Mouse (Mus musculus): ENCODE measurements around the gene Tpm1. TPM values are rescaled to one million over a fixed set of nuclear protein-coding genes. Genes with fewer than 3 reads are reported as not detected.

Gene Tpm1
- total RNA-seq (2021) = 100 to 1,000 TPM; 230 to 252 TPM
- long read RNA-seq, experiment 1, transcript Tpm1-206 (8 exons, 998 nt) = minor isoform, 8 of 132 reads
- long read RNA-seq, experiment 1, transcript Tpm1-207 (9 exons, 962 nt) = minor isoform, 9 of 132 reads
- long read RNA-seq, experiment 1, transcript Tpm1-209 (8 exons, 2,890 nt) = major isoform, 62 of 132 reads
- long read RNA-seq, experiment 1, transcript Tpm1-210 (9 exons, 1,054 nt) = minor isoform, 20 of 132 reads
- long read RNA-seq, experiment 1, partial matches to known transcripts = 2 of 132 reads
- long read RNA-seq, experiment 1, other reads (novel, unspliced or antisense) = 22 of 132 reads
- long read RNA-seq, experiment 2, transcript Tpm1-209 (8 exons, 2,890 nt) = major isoform, 58 of 146 reads
- long read RNA-seq, experiment 2, transcript Tpm1-206 (8 exons, 998 nt) = minor isoform, 18 of 146 reads
- long read RNA-seq, experiment 2, transcript Tpm1-207 (9 exons, 962 nt) = minor isoform, 14 of 146 reads
- long read RNA-seq, experiment 2, transcript Tpm1-210 (9 exons, 1,054 nt) = minor isoform, 22 of 146 reads
- long read RNA-seq, experiment 2, partial matches to known transcripts = 7 of 146 reads
- long read RNA-seq, experiment 2, other reads (novel, unspliced or antisense) = 10 of 146 reads

DNA sequence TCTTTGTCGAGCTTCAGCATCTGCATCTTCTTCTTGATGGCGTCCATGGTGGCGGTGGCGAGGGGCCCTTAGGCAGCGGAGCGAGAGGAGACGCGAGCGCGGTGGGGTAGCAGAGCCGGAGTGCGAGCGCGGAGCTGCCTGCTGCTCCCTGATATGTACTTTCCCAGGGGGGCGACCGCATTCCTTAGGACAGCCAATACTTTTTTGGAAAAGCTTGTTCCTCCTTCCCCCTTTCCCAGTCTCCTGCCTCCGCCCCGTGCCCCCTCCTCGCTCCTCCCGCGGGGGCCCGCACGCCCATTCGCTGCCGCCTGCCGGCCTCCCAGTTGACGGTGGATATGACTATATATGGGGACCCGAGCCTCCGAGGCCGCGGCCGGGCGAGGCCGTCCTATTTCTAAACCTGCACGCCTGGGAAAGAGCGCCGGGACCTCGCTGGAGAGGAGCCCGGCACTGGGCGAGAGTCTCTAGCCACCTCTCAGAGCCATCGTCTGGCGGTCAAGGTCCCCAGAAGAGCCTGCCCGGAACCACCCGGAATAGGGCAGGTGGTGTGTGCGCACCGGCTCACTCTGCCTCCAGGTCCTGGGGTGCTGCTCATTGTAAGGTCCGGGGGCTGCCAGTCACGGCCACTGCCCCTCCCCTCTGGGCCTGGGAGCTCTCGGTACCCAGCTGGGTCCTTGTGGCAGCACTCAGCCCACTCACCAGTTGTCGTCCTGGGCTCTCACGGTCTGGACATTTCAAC lies at the start of gene Tpm1:
TSS of gene Tpm1 (minus strand) at position 321 of the 739 bp plus-strand sequence.
- peak; percentile 57 to 64 for DNase-seq (ENCODE audit: low spot score in 2 of 2)

- DNase-seq (ENCODE audit: low spot score in 2 of 2) = no peak
These were observed 45.2 kb upstream of the Tpm1 start for GRCm38 (mm10) chr9:67094371-67094770.

DNA sequence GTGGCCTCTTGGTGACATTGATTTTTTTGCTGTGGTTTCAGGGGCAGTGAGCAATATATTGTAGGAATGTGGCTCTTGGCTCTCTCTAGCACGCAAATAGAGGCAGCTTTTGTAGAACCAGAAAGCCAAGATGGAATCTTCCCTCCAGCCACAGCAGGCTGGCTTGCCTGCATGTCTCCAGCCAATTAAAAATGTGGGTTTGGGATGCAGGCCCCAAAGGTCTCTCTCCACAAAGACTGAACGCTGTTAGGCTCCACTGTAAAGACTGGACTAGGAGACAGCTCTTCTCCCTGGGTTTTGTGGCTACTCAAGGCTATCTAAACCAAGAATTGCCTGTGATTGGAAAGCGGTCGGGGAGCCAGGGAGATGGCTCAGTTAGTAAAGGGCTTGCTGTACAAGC lies 43.0 kb upstream of the Tpm1 start:
- DNase-seq (ENCODE audit: low spot score in 2 of 2) = no peak

GRCm38 (mm10) chr9:67091598-67091997 lies 42.4 kb upstream of the Tpm1 start:
- DNase-seq (ENCODE audit: low spot score in 2 of 2) = no peak

GRCm38 (mm10) chr9:67091151-67091550 lies 41.9 kb upstream of the Tpm1 start:
- no peak for DNase-seq (ENCODE audit: low spot score in 2 of 2)

DNA sequence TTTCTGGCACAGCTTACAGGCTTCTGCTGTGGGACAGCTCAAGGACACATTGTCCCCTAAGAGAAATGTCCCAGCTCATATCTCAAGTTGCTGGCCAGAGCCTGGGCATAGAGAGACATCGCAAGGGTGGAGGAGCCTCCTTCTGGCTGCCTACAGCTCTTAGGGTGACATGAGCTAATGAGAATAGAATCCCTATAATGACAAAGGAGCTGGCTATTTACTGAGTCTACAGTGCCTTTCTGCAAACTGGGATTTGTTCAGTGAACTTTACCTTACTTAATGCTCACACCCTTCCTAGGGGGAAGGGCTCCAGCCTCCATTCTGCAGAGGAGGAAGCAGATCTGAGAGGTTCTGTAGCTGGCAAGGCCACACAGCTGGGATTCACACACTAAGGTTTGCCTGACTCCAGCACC lies 41.4 kb upstream of the Tpm1 start:
- DNase-seq (ENCODE audit: low spot score in 2 of 2) = no peak

DNA sequence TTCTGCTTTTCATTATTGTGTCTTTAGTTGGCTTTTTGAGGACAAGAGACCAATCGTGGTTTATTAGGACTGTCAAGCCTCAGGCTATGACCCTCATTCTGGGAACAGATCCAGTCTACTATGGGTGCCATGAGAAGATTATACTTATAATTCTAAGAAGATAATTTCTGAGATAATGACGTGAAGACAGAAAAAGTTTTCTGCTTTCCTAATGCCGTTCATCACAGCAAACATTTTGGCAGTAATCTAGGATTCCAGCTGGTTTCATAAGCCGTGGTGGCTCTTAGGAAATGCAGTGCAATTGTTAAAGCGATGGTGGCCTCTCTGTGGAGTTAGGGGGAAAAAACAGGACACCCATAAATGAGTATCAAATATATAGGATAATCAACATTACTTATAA lies 40.0 kb upstream of the Tpm1 start:
- no peak for DNase-seq (ENCODE audit: low spot score in 2 of 2)

GRCm38 (mm10) chr9:67083801-67084200 lies 34.6 kb upstream of the Tpm1 start:
- DNase-seq (ENCODE audit: low spot score in 2 of 2) = no peak

DNA sequence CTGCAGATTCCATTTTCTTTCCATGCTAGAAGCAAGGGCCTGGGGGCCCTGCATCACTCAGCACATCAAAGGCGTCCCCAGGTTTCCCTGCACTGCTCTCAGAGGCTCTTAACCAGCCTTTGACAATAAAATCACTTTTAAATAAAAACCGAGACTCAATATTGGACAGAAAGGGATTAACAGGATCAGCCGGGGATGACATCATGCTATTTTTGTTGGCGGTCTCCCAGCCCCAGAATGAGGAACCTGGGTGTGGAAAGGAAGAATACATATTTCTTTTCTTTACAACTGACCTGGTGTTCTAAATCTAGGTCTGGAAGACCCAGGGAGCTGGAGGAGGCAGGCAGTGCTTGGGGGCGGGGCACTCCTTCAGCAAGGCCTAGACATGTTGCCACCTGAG lies 32.5 kb upstream of the Tpm1 start:
- DNase-seq (ENCODE audit: low spot score in 2 of 2) = no peak

GRCm38 (mm10) chr9:67077658-67078319 lies 28.6 kb upstream of the Tpm1 start:
- no peak for DNase-seq (ENCODE audit: low spot score in 2 of 2)

DNA sequence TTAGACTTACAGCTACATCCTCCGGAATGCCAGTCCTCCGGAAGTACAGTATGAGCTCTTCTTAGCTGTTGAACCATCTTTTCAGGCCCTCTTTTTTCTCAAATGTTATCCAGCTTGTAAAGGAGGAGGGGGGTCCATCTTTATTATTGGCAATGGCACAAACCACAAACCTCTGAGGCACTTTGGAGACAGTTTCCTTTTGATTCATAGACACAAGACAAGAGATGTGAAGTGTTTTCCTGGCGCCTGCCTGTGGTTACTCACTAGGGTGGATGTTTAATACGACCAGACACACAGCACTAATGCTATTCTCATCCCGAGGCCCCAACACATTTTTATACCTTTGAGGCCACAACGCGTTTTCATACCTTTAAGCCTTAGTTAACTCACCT lies 28.1 kb upstream of the Tpm1 start:
- DNase-seq (ENCODE audit: low spot score in 2 of 2) = no peak

DNA sequence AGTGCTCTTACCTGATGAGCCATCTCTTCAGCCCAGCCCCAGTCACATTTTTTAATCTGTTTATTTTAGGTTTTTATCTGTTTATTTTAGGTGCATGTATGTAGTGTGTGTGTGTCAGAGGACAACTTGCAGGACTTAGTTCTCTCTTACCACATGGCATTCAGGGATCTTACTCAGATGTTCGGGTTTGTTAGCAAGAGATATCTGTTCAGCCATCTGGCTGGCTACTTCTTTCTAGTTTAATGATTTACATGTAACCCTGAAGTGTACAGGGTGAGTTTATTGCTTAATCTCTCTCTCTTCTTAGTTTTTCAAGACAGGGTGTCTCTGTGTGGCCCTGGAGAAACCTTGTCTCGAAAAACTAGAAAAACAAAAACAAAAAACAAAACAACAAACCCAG lies 23.0 kb upstream of the Tpm1 start:
- DNase-seq (ENCODE audit: low spot score in 2 of 2) = no peak

DNA sequence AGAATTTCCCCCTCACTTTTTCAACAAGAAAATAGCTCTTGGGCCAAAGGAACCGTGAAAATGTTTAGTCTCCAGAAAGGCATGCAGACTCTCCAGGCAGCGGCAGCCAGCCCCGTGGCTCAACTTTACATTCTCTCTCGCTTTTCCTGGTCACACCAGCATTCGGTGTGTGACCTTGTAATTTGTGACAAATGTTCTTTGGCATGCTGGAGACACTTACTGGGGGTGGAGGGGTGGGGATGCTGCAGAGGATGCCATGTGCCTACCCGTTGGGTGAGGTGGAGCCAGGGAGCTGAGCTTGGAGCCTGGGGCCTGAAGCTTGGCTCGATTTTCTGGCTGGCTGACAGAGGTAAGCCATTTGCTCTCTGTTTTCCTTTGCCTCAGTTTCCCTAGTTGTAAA lies 22.4 kb upstream of the Tpm1 start:
- no peak for DNase-seq (ENCODE audit: low spot score in 2 of 2)

GRCm38 (mm10) chr9:67071103-67071502 lies 21.9 kb upstream of the Tpm1 start:
- no peak for DNase-seq (ENCODE audit: low spot score in 2 of 2)

- DNase-seq (ENCODE audit: low spot score in 2 of 2) = no peak
These were observed 17.4 kb upstream of the Tpm1 start for GRCm38 (mm10) chr9:67066616-67067015.

- no peak for DNase-seq (ENCODE audit: low spot score in 2 of 2)
These were observed 10.5 kb upstream of the Tpm1 start for GRCm38 (mm10) chr9:67059714-67060113.

- peak; percentile 62 to 82 for DNase-seq (ENCODE audit: low spot score in 2 of 2)
These were observed 9.2 kb upstream of the Tpm1 start for GRCm38 (mm10) chr9:67058366-67058765.

DNA sequence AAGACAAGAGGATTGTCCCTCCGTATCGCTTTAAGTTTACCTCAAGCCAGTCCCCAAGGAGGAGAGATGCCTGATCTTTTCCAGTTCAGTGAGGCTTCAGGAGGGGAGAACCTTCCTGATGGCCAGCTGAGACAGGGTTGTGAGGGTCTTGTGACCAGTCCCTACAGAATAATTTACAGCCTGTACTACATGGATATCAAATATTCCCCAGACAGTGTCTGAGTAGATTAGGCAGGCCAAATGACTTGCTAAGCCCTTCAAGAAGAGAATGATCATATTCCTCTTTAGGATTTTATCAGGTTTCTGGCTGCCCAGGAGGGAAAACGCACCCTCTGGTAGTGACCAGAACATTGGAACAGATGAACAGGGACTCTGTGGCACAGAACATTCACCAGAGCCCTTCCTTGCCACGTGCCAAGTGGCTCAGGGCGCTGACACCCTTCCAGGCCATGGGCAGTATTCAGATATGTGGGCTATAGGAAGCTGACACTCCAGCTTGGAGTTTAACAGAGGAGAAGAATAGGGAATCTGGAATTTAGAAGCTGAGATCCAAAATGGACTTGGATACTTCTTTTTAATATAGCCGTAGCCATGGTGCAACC lies 1.6 kb upstream of the Tpm1 start:
- DNase-seq (ENCODE audit: low spot score in 2 of 2) = no peak

GRCm38 (mm10) chr9:67049836-67050235 lies 630 bp upstream of the Tpm1 start:
- no peak for DNase-seq (ENCODE audit: low spot score in 2 of 2)

- no peak for DNase-seq (ENCODE audit: low spot score in 2 of 2)
These were observed 622 bp downstream of the Tpm1 start for GRCm38 (mm10) chr9:67048483-67049085.

Measured in layer of hippocampus, postnatal 14 days (tissue).